Mouse (Mus musculus): ENCODE measurements around the gene Rbfox1.

Gene Rbfox1

DNA sequence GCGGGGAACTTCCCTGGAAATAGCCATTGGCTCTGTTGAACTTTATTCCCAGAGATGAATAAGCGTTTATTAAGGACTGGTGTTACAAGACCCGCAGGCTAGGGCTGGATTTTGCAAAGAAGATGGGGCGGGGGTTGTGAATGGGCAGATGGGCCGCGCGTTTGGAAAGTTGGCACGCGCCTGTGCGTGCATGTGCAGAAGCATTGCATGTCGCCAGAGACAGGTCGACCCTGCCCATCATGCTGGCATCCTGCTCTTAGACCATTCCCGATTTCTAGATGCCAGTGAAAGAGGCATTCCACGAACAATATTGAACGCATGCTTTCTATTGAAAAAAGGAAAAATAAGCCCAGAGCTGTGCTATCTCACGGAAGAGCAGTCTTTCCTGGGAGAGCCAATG is 464.2 kb downstream of the Rbfox1 start:
- DNase-seq (ENCODE audit: low spot score): no peak

DNA sequence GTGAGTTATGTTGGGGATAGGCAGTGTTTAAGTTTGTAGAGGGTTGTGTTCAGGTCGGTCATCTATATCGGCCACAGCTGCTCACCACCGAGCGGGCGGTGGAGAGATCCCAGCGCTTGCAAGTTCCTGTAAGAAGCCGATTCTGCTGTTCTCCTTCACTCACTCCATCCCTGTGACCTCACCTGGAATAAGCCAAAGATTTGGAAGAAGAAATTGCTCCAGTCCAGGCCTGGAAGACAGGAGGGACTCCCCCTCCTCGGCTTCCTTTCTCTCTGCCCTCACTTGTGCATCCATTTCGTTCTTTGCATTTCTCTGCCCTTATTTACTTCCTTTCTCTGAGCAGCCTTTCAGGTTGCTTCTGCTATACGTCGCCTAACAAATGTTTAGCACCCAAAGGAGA is 465.1 kb downstream of the Rbfox1 start:
- no peak for DNase-seq (ENCODE audit: low spot score)

DNA sequence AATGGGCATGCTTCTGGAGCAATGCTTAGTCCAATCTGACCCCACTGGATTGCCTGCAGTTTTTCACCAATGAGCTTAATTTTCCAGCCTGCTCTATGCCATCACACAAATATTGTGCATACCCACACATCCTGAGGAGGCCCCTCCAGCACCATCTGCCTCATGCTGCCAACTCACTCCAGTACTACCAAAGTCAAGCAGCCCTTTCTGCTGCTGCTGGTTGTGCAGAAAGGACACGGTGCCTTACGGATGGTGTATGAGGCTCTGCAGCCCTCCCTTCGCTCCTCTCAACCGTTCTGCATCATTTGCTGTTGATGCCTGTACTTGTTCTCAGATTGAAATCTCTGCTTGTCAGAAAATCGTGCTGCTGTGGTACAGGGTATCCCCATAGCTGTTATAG is 468.0 kb downstream of the Rbfox1 start:
- no peak for DNase-seq (ENCODE audit: low spot score)

DNA sequence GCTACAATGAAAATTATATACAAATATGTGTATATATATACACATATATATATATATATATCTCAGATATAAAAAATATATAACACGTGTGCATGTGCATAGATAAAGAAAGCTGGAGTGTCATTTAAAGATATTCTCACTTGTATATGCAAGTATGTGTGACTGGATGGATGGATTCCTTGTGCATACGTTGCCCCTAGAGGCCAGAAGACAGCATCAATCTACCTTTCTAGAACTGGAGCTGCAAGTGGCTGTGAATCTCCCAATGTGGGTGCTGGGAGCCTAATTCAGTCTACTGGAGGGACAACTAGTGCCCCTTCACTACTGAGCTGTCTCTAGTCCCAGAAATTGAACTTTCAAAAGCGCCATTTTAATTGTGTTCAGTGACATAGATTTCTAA is 471.8 kb downstream of the Rbfox1 start:
- no peak for DNase-seq (ENCODE audit: low spot score)

DNA sequence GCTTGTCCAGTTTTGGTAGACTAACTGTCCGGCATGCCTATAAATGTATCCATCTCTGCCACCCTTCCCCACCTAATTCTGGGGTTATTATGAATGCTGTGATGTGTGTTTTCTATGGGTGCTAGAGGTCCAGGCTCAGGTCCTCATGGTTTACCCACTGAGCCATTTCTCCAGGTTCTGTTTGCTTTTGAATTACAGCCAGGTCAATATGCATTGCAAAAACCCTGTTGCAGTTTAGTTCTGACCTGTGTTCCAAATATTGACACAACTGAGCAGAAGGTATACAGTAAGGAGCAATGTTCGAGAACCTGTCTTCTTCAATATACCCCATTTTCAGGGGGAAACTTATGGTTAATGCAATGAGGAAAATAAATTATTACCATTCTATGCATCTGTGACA is 480.6 kb downstream of the Rbfox1 start:
- no peak for DNase-seq (ENCODE audit: low spot score)

DNA sequence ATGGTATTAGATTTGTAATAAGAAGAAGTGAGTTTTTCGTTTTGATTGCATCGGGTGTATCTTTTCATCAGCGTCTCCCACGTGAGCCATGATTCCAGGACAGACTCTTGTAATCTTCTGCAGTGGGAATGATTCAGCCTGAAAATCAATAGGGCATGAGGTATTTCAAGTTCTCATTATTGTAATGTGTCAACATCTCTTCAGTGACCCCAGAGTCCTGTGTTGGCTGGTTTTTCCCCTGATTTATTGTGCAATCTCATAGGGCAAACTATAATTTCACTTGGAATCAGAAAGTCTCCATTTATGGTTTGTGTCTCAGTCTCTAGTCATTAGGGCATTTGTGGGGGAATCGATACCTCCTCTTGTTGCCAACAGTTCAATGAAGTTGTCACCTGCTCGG is 481.5 kb downstream of the Rbfox1 start:
- no peak for DNase-seq (ENCODE audit: low spot score)

DNA sequence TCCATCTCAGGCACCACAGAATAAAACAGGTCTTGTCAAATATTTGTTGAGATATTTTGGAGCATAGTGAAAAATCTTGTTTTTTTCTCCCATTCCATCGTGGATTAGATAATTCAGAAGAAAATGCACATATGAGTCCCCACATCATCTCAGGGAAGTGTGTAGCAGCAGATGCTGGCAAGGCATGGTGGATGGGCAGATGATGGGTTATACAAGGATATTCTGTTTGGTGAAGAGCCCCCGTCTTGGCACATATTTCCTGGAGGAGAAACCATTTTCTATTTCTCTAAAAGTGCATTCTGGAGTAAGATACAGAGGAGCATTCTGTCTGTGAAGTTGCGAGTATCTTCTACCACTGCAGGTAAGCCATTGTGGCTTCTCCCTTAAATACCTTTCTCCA is 495.8 kb downstream of the Rbfox1 start:
- DNase-seq (ENCODE audit: low spot score): no peak

DNA sequence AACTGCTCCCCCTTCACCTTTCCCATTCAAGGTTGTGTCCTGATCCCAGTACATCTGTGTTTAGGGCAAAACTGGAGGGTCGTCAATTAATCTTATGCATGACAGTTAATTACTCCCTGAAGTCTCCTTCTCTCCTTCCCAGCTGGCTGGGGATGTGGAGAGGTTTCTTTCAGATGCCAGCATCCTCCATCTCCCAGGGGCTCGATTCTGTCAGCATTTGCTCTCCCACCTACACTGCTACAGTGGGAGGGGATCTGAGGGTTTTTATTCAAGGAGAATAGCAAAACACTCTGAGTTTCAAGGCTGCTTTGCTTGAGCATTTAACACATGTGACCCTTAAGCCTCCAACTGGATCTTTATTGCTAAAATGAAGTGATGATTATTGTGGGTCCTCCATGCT is 496.4 kb downstream of the Rbfox1 start:
- DNase-seq (ENCODE audit: low spot score): no peak

DNA sequence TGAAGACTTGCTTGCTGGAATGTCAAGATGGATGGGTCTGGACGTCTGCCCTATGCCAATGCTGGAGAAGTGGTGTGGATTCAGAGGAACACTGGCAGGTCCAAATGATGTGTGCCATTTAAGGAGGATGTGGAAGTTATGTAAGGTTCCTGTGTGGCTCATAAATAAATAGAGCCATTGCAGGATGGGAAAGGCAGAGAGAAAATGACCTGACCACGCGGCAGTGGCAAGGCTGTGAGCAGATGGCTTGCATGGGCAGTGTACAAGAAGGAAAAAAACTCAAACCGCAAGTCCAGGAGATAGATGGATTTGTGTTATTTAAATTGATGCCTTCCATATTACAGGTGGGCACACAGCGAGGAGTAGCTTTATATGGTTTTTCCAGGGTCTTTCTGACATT is 497.6 kb downstream of the Rbfox1 start:
- no peak for DNase-seq (ENCODE audit: low spot score)

DNA sequence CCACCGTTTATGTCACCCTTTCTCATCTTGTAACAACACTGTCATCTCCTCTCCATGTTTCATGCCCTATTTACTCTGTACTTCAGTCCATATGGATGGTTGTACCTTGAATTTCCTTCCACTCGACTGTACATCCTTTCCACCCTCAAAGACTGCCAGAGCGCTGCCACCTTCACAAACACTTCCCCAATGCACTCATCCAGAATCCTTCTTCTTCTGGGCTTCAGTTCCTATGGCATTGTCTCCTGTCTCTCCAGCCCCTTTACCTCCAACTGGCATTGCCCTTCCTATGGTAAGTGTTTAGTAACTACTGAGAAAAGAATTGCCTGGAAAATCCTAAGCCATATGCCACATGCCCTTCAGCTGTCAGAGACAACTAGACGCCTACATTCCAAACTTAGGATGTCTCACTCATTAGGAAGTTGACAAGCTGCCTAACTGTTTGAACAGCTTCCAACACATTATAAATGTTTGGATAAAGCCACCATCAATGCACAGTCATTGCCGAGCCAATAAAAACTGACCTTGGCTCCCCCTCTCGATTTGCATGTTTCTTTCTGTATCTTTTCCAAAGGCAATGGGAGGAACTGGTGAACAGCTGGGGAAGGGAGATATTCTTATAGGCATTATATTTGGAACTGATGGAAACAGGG is 505.2 kb downstream of the Rbfox1 start:
- DNase-seq (ENCODE audit: low spot score): no peak

DNA sequence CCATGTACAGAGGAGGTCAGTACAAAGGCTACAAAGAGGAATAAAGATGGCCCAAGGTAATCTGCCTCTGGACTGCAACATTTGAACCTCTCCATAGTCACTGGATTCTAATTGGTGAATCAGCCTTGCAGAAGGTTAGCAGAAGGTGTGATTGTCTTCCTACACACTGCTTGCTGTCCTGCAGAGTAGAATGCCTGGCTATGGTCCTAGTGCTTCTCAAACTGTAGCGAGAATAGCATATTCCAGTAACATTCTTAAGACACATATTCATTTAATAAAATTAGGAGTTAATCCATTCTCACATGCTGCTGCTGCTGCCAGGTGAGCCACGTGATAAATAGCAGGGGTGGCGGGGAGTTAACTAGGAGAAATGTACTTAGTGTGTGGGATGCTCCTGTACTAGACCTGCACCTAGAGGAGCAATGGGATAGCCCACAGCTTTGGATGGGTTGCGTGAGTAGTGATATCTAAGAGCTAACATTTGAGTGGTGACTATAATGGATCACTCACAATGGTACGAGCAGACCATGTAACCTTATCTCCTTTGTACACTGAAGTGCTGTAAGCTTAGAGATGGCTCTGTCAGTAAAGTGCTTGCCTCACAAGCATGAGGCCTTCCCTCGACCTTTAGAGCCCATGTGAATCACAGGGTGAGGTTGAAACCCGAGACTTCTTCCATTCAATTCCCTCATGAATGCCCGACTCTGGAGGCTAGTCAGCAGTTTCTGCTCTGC is 511.7 kb downstream of the Rbfox1 start:
- no peak for DNase-seq (ENCODE audit: low spot score)

DNA sequence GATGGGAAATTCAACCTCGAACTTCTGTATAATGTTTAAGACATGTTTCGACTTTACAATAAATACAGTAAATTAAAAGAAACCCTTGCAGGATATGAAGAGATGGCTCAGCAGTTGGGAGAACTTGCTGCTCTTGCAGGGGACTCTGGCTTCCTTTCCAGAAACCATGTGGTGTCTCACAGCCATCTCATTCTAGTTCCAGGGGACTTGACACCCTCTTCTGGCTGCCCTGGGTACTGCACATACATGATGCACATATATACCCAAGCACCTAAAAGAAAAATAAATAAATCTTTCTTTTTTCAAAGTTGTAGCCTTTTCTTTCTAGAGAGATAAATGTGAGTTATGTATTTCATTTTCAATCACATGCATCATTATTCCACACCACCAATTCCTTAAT is 512.5 kb downstream of the Rbfox1 start:
- DNase-seq (ENCODE audit: low spot score): no peak

DNA sequence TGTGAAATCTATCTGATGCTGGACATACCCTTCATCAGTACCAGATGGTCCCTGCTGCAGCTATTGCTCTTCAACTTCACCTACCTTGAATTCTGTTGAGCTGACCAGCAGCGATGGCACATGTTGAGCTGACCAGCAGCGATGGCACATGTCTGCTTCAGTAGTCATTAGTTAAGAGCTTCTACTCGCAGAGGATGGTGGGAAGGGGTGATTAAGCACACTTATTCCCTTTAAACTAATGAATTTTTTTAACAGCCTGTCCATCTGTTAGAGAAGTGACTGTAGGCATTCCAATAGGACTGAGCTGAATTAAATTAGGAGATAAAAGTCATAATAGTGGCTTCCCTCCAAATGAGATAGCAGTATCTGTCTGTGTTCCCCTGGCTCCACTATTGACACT is 517.7 kb downstream of the Rbfox1 start:
- no peak for DNase-seq (ENCODE audit: low spot score)

DNA sequence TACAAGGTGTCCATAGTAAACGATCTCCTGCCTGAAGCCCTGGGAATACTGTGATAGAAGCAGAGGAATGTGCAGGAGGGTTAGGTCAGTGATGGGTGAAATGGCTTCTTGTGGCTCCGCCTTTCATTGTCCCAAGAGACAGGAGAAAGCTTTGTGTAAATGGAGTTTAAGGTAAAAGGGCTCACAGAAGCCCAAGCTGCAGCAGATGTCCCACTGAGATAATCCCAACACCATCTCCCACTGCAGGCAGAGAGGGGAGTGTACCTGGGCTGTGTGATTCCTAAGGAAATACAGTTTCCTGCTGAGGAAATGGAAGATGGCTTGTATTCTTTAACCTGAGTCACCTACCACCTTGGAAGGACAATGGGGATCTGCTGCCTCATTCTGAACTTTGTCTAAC is 529.7 kb downstream of the Rbfox1 start:
- DNase-seq (ENCODE audit: low spot score): no peak

DNA sequence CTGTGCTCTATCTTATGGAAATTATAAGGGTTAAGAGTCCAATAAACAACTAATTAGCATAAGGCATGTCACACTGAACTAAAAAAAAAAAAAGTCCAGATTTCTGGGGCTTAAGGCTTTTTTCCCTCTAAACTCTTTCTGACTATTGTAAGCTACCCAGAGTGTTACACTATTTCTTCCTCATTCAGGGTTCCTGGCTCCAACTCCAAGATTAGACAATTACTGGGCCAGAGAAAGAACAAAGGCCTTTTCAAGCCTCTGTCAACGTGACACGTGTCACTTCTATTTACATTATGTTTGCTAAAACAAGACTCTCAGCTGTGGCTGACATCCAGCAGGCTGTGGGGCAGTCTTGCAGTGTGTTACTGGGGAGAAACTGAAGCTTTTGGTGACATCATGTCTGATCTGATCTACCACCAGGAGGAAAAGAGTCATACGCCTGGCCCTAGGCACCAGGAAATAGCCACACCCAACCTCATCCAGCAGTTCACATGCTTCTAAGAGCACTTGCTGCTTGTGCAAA is 536.5 kb downstream of the Rbfox1 start:
- DNase-seq (ENCODE audit: low spot score): no peak

DNA sequence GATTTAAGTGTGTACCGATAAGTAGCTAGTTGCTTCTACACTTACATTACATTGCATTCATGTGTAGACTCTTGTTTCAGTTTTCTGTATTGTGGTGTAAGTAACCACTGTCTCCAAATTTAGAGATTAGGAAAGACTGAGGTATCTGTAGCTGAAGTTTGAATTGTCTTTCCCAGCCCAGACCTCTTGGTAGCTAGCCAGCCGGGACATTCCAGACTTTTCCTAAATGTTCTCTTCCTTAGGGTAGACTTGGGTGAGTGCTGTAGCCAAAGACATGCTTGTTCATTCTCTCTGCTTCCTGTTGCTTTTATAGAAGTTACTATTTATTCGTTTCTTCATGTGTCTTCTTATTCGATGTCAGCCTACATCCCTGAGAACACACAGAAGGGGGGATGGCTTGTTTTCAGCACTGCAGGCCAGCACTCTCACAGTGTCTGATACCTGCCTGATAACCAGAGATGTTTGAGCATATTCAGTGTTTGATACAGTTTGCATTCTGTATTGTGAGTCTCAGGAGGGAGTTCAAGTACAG is 538.8 kb downstream of the Rbfox1 start:
- DNase-seq (ENCODE audit: low spot score): no peak

DNA sequence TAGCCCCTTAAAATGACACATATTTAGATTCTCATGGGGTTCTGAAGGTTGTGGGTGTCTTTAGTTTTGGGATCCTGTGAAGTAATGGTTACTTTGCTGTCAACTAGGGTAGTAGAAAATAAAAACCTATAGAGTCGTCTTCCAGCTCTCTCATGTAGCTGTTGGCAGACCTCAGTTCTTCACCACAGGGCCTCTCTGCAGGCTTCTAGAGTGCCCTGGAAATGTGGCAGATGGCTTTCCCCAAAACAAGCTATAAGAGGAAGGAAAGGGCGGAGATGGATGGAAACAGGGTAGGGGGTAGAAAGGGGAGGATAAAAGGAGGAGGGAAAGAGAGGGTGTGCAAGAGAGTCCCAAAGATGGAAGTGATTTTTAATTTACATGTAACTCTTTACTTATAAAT is 539.6 kb downstream of the Rbfox1 start:
- DNase-seq (ENCODE audit: low spot score): no peak

DNA sequence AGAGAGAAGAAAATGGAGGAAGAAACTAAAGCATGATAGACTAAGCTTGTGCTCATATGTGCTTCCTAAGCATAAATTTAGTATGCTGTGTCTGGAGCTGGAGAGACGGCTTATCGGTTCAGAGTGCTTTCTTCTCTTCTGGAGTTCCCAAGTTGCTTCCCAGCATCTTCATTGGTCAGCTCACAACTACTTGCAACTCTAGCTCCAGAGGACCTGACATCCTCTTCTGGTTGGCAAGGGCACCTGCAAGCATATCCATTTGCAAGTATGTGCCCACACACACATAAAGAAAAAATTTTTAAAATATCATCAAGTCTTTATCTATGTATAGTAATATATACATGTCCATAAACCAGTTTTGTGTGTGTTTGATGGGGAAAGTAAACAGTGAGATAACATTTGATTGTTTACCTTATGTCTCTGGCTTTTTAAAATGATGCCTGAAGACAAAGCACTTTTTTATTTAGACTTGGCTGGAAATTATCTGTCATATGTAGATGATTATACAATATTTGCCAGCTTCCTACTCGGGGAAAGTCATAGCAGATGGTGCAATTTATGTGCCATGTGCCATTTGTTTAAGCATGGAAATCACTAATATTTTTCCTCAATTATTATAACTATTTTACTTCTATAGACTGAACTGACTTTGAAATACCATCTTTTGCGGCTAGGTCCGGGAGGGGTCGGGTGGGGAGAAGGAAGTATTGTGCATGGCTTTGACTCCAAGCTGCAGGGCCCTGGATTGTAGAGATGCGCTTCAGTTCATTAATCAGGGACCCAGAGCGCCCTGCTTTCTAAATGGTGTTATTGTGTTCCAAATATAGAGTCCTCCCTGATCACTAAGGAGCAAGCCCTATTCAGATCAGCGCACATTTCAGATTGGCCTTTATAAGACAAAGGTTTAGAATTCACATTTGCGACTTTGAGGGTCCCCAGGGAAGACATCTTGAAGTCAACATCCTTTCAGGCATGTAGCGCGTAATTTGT is 542.4 kb downstream of the Rbfox1 start:
- DNase-seq (ENCODE audit: low spot score): no peak

DNA sequence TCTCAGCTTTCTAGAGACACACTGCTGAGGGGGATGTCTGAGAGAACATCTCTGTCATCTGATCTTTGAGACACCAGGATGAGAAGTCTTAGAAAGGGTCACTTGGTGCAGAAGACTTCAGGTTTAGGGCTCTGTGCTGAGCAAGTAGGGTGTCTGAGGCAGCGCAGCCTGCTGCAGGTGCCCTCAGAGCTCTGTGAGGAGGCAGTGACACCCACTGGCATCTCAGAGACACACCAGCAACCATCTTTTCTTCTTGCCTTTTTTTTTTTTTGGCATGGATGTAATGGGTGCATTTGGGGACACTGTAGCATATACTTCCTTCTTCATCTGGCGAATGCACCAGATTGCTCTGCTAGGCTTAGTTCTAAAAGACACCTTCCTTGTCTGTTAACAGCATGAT is 545.8 kb downstream of the Rbfox1 start:
- no peak for DNase-seq (ENCODE audit: low spot score)

DNA sequence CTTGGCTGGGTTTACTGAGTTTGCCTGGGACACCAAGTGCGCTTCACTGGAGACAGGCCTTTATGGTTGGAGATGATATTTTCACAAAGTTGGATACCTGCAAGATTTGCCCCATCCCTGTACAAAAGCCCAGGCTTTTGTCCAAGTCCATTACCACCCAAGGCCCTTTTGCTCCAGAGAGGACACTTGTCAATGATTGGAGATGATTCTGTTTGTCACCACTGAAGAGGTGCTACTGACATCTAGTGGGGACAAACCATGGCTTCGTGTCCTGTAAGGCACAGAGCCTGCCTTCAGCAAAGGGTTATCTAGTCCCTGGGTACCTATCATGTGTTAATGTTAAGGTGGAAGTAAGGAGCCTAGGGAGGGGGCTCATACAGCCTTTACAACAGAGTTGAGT is 551.3 kb downstream of the Rbfox1 start:
- DNase-seq (ENCODE audit: low spot score): no peak

DNA sequence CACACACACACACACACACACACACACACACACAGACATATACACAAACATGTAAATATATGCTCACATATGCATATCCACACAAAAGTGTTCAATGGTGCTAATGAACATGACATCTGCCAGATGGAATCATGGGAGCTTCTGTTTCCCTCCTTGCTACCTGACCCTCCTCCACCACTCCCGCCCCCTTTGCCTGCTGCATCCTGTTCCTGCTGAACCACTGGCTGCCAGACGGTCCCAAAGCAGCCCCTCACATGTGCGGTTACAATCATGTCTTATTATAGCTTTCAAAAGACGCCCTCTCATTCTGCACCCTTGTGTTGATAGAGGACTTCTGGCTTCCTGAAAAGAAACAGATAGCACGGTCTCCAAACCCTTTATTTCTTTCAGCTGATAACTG is 563.1 kb downstream of the Rbfox1 start:
- no peak for DNase-seq (ENCODE audit: low spot score)

DNA sequence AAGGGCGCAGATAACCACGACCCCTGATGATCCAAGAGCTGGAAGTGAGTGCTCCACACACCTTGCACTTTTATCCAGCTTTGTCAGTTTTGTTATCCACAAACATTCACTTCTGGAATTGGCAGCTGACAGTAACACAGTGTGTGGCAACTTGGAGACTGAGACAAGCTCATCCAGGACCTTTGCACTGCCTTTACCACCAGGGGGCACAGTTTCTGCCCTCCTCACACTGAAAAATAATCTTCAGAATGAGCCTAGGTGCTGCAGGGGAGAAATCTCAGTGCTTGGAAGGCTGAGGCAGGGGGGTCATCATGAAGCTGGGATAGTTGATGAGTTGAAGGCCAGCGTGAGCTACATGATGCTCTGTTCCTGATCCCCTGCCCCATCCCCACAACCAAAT is 570.2 kb downstream of the Rbfox1 start:
- DNase-seq (ENCODE audit: low spot score): no peak
